Mouse (Mus musculus): ENCODE measurements around the gene Klhdc1. TPM values are rescaled to one million over a fixed set of nuclear protein-coding genes. Genes with fewer than 3 reads are reported as not detected.
A peak's percentile ranks its signal among the peaks of the same experiment; 100 is the strongest.

The Klhdc1 gene
- total and polyA plus RNA-seq, 3 experiments = 10.2 to 38.7 (median 34.6) TPM

- H3K27ac ChIP-seq = no peak overlapping the region
- no peaks in the 10 kb centered on the region for H3K27me3 ChIP-seq (ENCODE audit: control insufficient read depth, insufficient read depth, low read length)
- no peak overlapping the region for H3K9ac ChIP-seq (ENCODE audit: low read depth, low read length)
- no peak for DNase-seq
- H3K4me3 ChIP-seq = no peak overlapping the region
- TF ChIP-seq CTCF (IDR thresholded peaks at IDR 0.05) (no peak), EP300 (IDR thresholded peaks at IDR 0.05; ENCODE audit: insufficient read depth, low read depth, low read length) (no peak), POLR2A (IDR thresholded peaks at IDR 0.05; ENCODE audit: insufficient read depth, low read depth, low read length) (no peak)
- H3K4me1 ChIP-seq (ENCODE audit: control insufficient read depth, insufficient read depth, low read length) = no peaks in the 10 kb centered on the region
- H3K36me3 ChIP-seq (ENCODE audit: control insufficient read depth, insufficient read depth, low read length) = no peaks in the 10 kb centered on the region
- no peaks in the 10 kb centered on the region for H3K79me2 ChIP-seq (replicated peaks; ENCODE audit: control insufficient read depth, insufficient read depth, low read length)
- 79% methylated on average over 18 of the region's 18 CpGs for WGBS
- intact Hi-C loops (cut with DNase I) = no loop called here
Observed at GRCm38 (mm10) chr12:69210056-69210979, 30.7 kb upstream of the Klhdc1 start.

GRCm38 (mm10) chr12:69211057-69211456 lies 29.9 kb upstream of the Klhdc1 start:
- WGBS = 48% methylated on average over 5 of the region's 5 CpGs
- no peaks in the 10 kb centered on the region for H3K4me1 ChIP-seq (ENCODE audit: control insufficient read depth, insufficient read depth, low read length)
- DNase-seq = no peak
- no peaks in the 10 kb centered on the region for H3K36me3 ChIP-seq (ENCODE audit: control insufficient read depth, insufficient read depth, low read length)
- no peaks in the 10 kb centered on the region for H3K79me2 ChIP-seq (replicated peaks; ENCODE audit: control insufficient read depth, insufficient read depth, low read length)
- no peak overlapping the region for H3K27ac ChIP-seq
- H3K27me3 ChIP-seq (ENCODE audit: control insufficient read depth, insufficient read depth, low read length) = no peaks in the 10 kb centered on the region
- H3K4me3 ChIP-seq = no peak overlapping the region
- H3K9ac ChIP-seq (ENCODE audit: low read depth, low read length) = no peak overlapping the region
- TF ChIP-seq CTCF (IDR thresholded peaks at IDR 0.05) (peak; percentile 64), POLR2A (IDR thresholded peaks at IDR 0.05; ENCODE audit: insufficient read depth, low read depth, low read length) (no peak)
- intact Hi-C loops (cut with DNase I) = no loop called here

- no peak for DNase-seq
- H3K4me1 ChIP-seq (ENCODE audit: control insufficient read depth, insufficient read depth, low read length) = no peaks in the 10 kb centered on the region
- no peaks in the 10 kb centered on the region for H3K36me3 ChIP-seq (ENCODE audit: control insufficient read depth, insufficient read depth, low read length)
- WGBS = 93% methylated on average over 13 of the region's 13 CpGs
- H3K79me2 ChIP-seq (replicated peaks; ENCODE audit: control insufficient read depth, insufficient read depth, low read length) = no peaks in the 10 kb centered on the region
- H3K27me3 ChIP-seq (ENCODE audit: control insufficient read depth, insufficient read depth, low read length) = no peaks in the 10 kb centered on the region
- no peak overlapping the region for H3K27ac ChIP-seq
- intact Hi-C loops (cut with DNase I) = no loop called here
- TF ChIP-seq POLR2A (IDR thresholded peaks at IDR 0.05; ENCODE audit: insufficient read depth, low read depth, low read length) = no peak
- TF ChIP-seq CTCF (IDR thresholded peaks at IDR 0.05) = peak; percentile 42
- no peak overlapping the region for H3K9ac ChIP-seq (ENCODE audit: low read depth, low read length)
- no peak overlapping the region for H3K4me3 ChIP-seq
Observed at GRCm38 (mm10) chr12:69213186-69213777, 27.7 kb upstream of the Klhdc1 start.

GRCm38 (mm10) chr12:69214393-69214792 lies 26.6 kb upstream of the Klhdc1 start:
- intact Hi-C loops (cut with DNase I) = no loop called here

GRCm38 (mm10) chr12:69215000-69215785 lies 25.8 kb upstream of the Klhdc1 start:
- no peak overlapping the region for H3K9ac ChIP-seq (ENCODE audit: low read depth, low read length)
- no peaks in the 10 kb centered on the region for H3K27me3 ChIP-seq (ENCODE audit: control insufficient read depth, insufficient read depth, low read length)
- H3K4me3 ChIP-seq = no peak overlapping the region
- WGBS = 74% methylated on average over 3 of the region's 3 CpGs
- H3K36me3 ChIP-seq (ENCODE audit: control insufficient read depth, insufficient read depth, low read length) = no peaks in the 10 kb centered on the region
- TF ChIP-seq EP300 (IDR thresholded peaks at IDR 0.05; ENCODE audit: insufficient read depth, low read depth, low read length) (no peak), CTCF (IDR thresholded peaks at IDR 0.05) (no peak), POLR2A (IDR thresholded peaks at IDR 0.05; ENCODE audit: insufficient read depth, low read depth, low read length) (no peak)
- DNase-seq = peak; percentile 63 to 74
- intact Hi-C loops (cut with DNase I) = no loop called here
- H3K27ac ChIP-seq = no peak overlapping the region
- H3K4me1 ChIP-seq (ENCODE audit: control insufficient read depth, insufficient read depth, low read length) = no peaks in the 10 kb centered on the region
- H3K79me2 ChIP-seq (replicated peaks; ENCODE audit: control insufficient read depth, insufficient read depth, low read length) = no peaks in the 10 kb centered on the region

More at GRCm38 (mm10) chr12:69214393-69214792, 26.6 kb upstream of the Klhdc1 start:
- H3K4me1 ChIP-seq (ENCODE audit: control insufficient read depth, insufficient read depth, low read length) = no peaks in the 10 kb centered on the region
- TF ChIP-seq POLR2A (IDR thresholded peaks at IDR 0.05; ENCODE audit: insufficient read depth, low read depth, low read length) = no peak
- no peak for TF ChIP-seq EP300 (IDR thresholded peaks at IDR 0.05; ENCODE audit: insufficient read depth, low read depth, low read length)
- no peak for TF ChIP-seq CTCF (IDR thresholded peaks at IDR 0.05)
- no peaks in the 10 kb centered on the region for H3K79me2 ChIP-seq (replicated peaks; ENCODE audit: control insufficient read depth, insufficient read depth, low read length)
- no peak overlapping the region for H3K9ac ChIP-seq (ENCODE audit: low read depth, low read length)
- H3K27ac ChIP-seq = no peak overlapping the region
- DNase-seq = no peak
- H3K27me3 ChIP-seq (ENCODE audit: control insufficient read depth, insufficient read depth, low read length) = no peaks in the 10 kb centered on the region
- WGBS = 87% methylated on average over 7 of the region's 7 CpGs
- H3K36me3 ChIP-seq (ENCODE audit: control insufficient read depth, insufficient read depth, low read length) = no peaks in the 10 kb centered on the region
- H3K4me3 ChIP-seq = no peak overlapping the region
